Mouse (Mus musculus): ENCODE measurements at regions not wholly inside any gene's neighbourhood (a gene's known extent, or its start where the extent isn't known, plus 50 kb on each side); places are given as distances from the start of the nearest gene placed in this dataset.

- Histone ChIP-seq H3K36me3 (replicated peaks) (no peaks in the 10 kb centered on the region), H3K9me3 (no peaks in the 10 kb centered on the region), H3K4me2 (no peak overlapping the region), H3K4me1 (peaks cover 11% of the 10 kb centered on the region), H3K9ac (no peak overlapping the region), H3K4me3 (replicated peaks) (no peak overlapping the region), H3K27me3 (peaks cover 30% of the 10 kb centered on the region), H3K27ac (no peak overlapping the region)
- WGBS, result 67% methylated on average over 7 of the region's 7 CpGs
- ATAC-seq (ENCODE audit: low FRiP score), result no peak
Observed at GRCm38 (mm10) chr10:21465806-21466377, 88.8 kb downstream of the Aldh8a1 start.

- ATAC-seq (ENCODE audit: low FRiP score), result peak; percentile 68; the same call in 1 of the 2 replicates
- 3% methylated on average over 4 of the region's 4 CpGs for WGBS
- H3K4me2 ChIP-seq, result no peak overlapping the region
- no peak overlapping the region for H3K4me3 ChIP-seq (replicated peaks)
- no peak overlapping the region for H3K9ac ChIP-seq
- H3K4me1 ChIP-seq, result peaks cover 11% of the 10 kb centered on the region
- no peaks in the 10 kb centered on the region for H3K9me3 ChIP-seq
- no peaks in the 10 kb centered on the region for H3K36me3 ChIP-seq (replicated peaks)
- H3K27ac ChIP-seq, result no peak overlapping the region
- peaks cover 27% of the 10 kb centered on the region for H3K27me3 ChIP-seq
Observed at GRCm38 (mm10) chr10:21467425-21468085, 90.5 kb downstream of the Aldh8a1 start.

- H3K36me3 ChIP-seq (replicated peaks), result no peaks in the 10 kb centered on the region
- H3K4me1 ChIP-seq, result peaks cover 11% of the 10 kb centered on the region
- H3K9ac ChIP-seq, result no peak overlapping the region
- 60% methylated on average over 10 of the region's 10 CpGs for WGBS
- H3K4me2 ChIP-seq, result no peak overlapping the region
- H3K9me3 ChIP-seq, result no peaks in the 10 kb centered on the region
- no peak for ATAC-seq (ENCODE audit: low FRiP score)
- H3K4me3 ChIP-seq (replicated peaks), result no peak overlapping the region
- no peak overlapping the region for H3K27ac ChIP-seq
- peaks cover 27% of the 10 kb centered on the region for H3K27me3 ChIP-seq
Observed at GRCm38 (mm10) chr10:21468421-21468820, 91.3 kb downstream of the Aldh8a1 start.

DNA sequence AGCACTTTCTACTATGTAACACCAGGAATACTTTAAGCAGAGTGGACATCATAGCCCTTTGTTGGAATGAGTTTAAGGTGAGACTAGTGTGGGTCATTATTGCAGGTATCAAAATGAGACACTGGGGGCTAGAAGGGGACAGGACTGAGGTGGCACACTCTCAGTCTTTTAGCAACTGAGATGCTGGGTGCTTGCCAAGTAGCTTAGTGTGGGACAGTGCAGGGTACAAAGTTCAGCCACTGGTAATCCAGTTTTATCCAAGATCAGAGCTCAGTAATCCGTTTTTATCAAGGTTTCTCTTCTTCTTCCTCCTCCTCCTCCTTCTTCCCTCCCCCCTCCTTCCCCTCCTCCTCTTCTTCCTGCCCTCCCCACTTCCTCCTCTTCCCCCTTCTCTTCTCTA lies 92.9 kb downstream of the Aldh8a1 start:
- Histone ChIP-seq H3K36me3 (replicated peaks) (no peaks in the 10 kb centered on the region), H3K27me3 (peaks cover 19% of the 10 kb centered on the region), H3K9me3 (no peaks in the 10 kb centered on the region), H3K4me3 (replicated peaks) (no peak overlapping the region), H3K4me2 (no peak overlapping the region), H3K9ac (no peak overlapping the region), H3K4me1 (peaks cover 10% of the 10 kb centered on the region), H3K27ac (no peak overlapping the region)
- ATAC-seq (ENCODE audit: low FRiP score), result no peak
- 20% methylated on average over 1 of the region's 1 CpGs for WGBS

DNA sequence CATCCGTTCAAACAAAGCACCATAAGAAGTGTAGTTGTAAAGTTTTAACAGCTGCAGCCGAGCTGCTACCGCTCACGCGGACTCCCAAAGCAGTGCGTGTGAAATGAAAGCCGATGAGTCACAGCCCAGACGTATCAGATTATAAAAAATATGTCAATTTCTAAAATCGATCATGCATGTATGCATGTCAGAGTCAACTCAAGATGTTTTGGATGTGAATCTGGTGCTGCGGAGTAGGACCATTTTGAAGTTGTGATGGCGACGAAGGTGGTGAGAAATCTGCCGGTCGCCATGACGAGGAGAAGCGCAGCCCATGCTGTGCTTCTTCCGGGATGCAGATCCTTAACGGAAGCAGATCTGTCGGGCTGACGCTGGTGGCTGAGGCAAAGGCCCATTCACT lies 93.5 kb downstream of the Aldh8a1 start:
- Histone ChIP-seq H3K27me3 (peaks cover 16% of the 10 kb centered on the region), H3K9ac (no peak overlapping the region)

DNA sequence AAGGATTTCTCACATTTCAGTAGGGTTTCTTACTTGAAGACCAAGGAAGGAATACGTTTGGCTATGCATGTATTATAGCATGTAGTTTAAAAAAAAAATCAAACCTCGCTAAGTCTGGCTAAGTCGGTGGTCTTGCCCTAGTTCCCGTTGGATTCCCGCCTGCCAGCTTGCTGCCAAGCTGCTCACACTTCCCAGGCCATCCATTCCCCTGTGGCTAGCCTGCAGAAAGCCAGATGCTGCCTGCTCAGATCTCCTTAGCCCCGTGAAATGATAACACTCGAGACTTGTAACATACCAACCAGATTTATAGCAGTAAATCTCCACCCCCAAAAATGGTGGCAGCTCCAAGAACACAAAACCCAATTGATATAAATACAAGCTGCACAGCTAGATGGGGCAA lies 97.2 kb downstream of the Aldh8a1 start:
- WGBS, result 78% methylated on average over 7 of the region's 7 CpGs
- H3K36me3 ChIP-seq (replicated peaks), result no peaks in the 10 kb centered on the region
- no peak overlapping the region for H3K4me2 ChIP-seq
- H3K4me1 ChIP-seq, result no peaks in the 10 kb centered on the region
- no peak overlapping the region for H3K4me3 ChIP-seq (replicated peaks)
- no peak for ATAC-seq (ENCODE audit: low FRiP score)
- H3K9me3 ChIP-seq, result no peaks in the 10 kb centered on the region
- H3K27me3 ChIP-seq, result no peaks in the 10 kb centered on the region
- H3K27ac ChIP-seq, result no peak overlapping the region
- no peak overlapping the region for H3K9ac ChIP-seq

More for the DNA sequence above, 93.5 kb downstream of the Aldh8a1 start:
- no peak overlapping the region for H3K27ac ChIP-seq
- no peaks in the 10 kb centered on the region for H3K9me3 ChIP-seq
- peaks cover 8% of the 10 kb centered on the region for H3K4me1 ChIP-seq
- 83% methylated on average over 20 of the region's 20 CpGs for WGBS
- H3K36me3 ChIP-seq (replicated peaks), result no peaks in the 10 kb centered on the region
- no peak overlapping the region for H3K4me2 ChIP-seq
- ATAC-seq (ENCODE audit: low FRiP score), result no peak
- no peak overlapping the region for H3K4me3 ChIP-seq (replicated peaks)

DNA sequence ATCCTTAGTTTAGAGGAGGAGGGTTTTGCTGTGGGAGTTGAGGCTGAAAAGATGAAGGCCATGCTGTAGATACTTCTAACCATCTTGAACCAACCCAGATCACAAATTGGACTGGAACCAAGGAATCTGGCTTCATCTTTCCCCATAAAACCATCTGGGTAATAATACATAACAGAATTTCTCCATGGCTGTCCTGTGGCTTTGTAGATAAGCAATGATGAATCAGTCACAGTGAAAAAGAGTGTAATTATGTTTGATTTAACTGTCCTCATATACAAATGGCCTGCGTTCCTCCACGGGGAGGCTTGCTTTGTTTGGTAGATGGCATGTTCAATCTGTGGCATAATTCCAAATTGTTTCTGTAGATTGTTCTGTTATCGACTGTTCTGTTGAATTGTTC lies 100.9 kb downstream of the Aldh8a1 start:
- no peak overlapping the region for H3K4me2 ChIP-seq
- H3K4me3 ChIP-seq (replicated peaks), result no peak overlapping the region
- no peaks in the 10 kb centered on the region for H3K27me3 ChIP-seq
- H3K27ac ChIP-seq, result no peak overlapping the region
- 82% methylated on average over 3 of the region's 3 CpGs for WGBS
- no peak for ATAC-seq (ENCODE audit: low FRiP score)
- no peak overlapping the region for H3K9ac ChIP-seq
- H3K9me3 ChIP-seq, result no peaks in the 10 kb centered on the region
- H3K4me1 ChIP-seq, result no peaks in the 10 kb centered on the region; the same call in 1 of the 2 replicates
- no peaks in the 10 kb centered on the region for H3K36me3 ChIP-seq (replicated peaks)

GRCm38 (mm10) chr10:21479403-21479802 lies 102.3 kb downstream of the Aldh8a1 start:
- WGBS, result 83% methylated on average over 3 of the region's 3 CpGs
- Histone ChIP-seq H3K27ac (no peak overlapping the region), H3K27me3 (no peaks in the 10 kb centered on the region), H3K4me3 (replicated peaks) (no peak overlapping the region), H3K4me1 (no peaks in the 10 kb centered on the region; the same call in 1 of the 2 replicates), H3K4me2 (no peak overlapping the region), H3K9me3 (no peaks in the 10 kb centered on the region), H3K36me3 (replicated peaks) (no peaks in the 10 kb centered on the region), H3K9ac (no peak overlapping the region)
- ATAC-seq (ENCODE audit: low FRiP score), result no peak

DNA sequence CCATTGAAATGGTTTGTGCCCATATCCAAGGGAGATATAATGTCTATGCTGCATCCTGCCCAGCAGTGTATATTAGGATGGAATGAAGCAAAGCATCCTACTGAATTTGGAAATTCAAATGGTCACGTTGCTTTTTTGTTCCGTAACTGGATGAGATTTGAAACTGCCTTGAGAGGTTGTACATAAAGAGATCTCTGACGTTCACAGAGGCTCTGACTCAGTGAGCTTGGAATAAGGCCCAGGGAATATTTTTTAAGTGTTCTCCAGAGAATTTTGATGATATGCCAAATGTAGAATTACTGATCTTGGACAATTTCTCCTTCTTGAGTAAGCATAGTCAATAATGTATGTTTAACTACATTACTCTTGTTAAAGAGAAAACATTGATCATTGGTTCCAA lies 104.2 kb downstream of the Aldh8a1 start:
- no peak overlapping the region for H3K27ac ChIP-seq
- H3K27me3 ChIP-seq, result no peaks in the 10 kb centered on the region
- H3K4me3 ChIP-seq (replicated peaks), result no peak overlapping the region
- no peak for ATAC-seq (ENCODE audit: low FRiP score)
- H3K9ac ChIP-seq, result no peak overlapping the region
- no peaks in the 10 kb centered on the region; the same call in none of the 2 replicates for H3K4me1 ChIP-seq
- H3K36me3 ChIP-seq (replicated peaks), result no peaks in the 10 kb centered on the region
- 94% methylated on average over 3 of the region's 3 CpGs for WGBS
- no peak overlapping the region for H3K4me2 ChIP-seq
- H3K9me3 ChIP-seq, result no peaks in the 10 kb centered on the region

DNA sequence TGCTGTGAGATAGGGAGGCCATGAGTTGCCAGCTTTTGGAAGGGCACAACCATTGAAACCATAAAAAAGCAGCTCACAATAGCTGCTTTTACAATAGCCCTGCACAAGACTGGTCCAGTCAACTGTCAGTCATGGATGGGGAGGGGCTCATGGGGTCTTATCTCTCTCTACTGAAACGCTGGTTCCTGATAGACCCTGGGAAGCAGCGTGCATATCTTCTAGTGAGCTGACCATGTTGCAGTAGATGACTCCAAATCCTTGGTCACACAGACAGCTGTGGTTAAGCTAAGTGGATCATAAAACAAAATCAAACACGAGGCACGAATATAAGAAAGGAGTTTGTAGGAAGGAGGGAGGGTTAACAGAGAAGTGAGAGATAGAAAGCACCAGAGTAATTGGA lies 105.0 kb downstream of the Aldh8a1 start:
- no peaks in the 10 kb centered on the region for H3K36me3 ChIP-seq (replicated peaks)
- ATAC-seq (ENCODE audit: low FRiP score), result no peak
- H3K9me3 ChIP-seq, result no peaks in the 10 kb centered on the region
- no peak overlapping the region for H3K9ac ChIP-seq
- H3K27me3 ChIP-seq, result no peaks in the 10 kb centered on the region
- no peaks in the 10 kb centered on the region; the same call in none of the 2 replicates for H3K4me1 ChIP-seq
- H3K4me2 ChIP-seq, result no peak overlapping the region
- WGBS, result 69% methylated on average over 4 of the region's 4 CpGs
- H3K27ac ChIP-seq, result no peak overlapping the region
- no peak overlapping the region for H3K4me3 ChIP-seq (replicated peaks)

DNA sequence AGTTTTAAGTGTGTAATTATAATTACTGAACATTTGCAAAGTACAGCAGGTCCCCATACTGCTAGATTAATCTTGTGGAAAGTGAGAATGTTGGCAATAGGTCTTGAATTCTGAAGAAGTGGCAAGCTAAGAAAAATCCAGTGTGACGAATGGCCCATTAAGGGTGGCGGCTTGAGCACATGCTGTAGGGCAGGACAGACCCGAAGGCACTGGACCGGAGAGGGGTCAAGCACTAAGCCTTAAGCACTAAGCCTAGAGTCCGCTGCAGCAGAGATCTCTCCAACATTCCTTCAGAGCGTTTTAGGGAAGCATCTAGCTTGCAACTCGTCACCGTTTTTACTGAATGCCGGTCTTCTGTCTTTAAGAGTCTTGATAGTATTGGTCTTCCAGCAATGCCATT lies 105.6 kb downstream of the Aldh8a1 start:
- Histone ChIP-seq H3K9me3 (no peaks in the 10 kb centered on the region), H3K36me3 (replicated peaks) (no peaks in the 10 kb centered on the region), H3K4me2 (no peak overlapping the region), H3K4me1 (no peaks in the 10 kb centered on the region; the same call in none of the 2 replicates), H3K4me3 (replicated peaks) (no peak overlapping the region), H3K9ac (no peak overlapping the region), H3K27me3 (no peaks in the 10 kb centered on the region), H3K27ac (no peak overlapping the region)
- ATAC-seq (ENCODE audit: low FRiP score), result no peak
- 89% methylated on average over 9 of the region's 9 CpGs for WGBS

GRCm38 (mm10) chr10:21483373-21483772 lies 106.3 kb downstream of the Aldh8a1 start:
- H3K27ac ChIP-seq, result no peak overlapping the region
- no peaks in the 10 kb centered on the region for H3K36me3 ChIP-seq (replicated peaks)
- no peak overlapping the region for H3K4me2 ChIP-seq
- H3K4me3 ChIP-seq (replicated peaks), result no peak overlapping the region
- 86% methylated on average over 3 of the region's 3 CpGs for WGBS
- no peaks in the 10 kb centered on the region; the same call in none of the 2 replicates for H3K4me1 ChIP-seq
- H3K27me3 ChIP-seq, result no peaks in the 10 kb centered on the region
- no peak for ATAC-seq (ENCODE audit: low FRiP score)
- H3K9me3 ChIP-seq, result no peaks in the 10 kb centered on the region
- no peak overlapping the region for H3K9ac ChIP-seq

DNA sequence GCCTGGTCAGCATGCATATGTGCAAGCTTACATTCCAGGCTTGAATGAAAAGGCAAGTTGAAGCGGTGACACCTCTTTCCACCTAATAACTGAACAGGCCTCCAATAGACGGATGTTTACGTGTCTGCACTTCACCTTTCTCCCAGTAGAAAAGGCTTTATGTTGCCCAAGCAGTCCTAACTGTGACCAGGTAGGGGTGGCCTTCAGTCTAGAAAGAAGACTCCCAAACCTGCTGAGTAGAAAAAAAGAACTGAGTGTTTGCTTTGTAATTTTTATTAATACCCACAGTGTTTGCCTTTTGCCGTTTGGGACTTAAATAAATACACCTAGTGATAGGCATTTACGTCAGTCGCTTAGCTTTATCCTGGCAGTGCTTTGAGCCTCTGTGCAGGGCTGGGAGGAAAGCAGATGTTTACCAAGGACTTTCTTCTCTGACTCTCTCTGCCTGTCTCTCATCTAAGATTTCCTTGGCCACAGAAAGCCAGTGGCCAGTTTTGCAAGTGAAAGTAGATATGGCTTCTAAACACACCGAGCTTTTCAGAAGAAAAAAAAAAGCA lies 104.5 kb upstream of the 1700020N01Rik start:
- ATAC-seq (ENCODE audit: low FRiP score), result no peak
- 90% methylated on average over 7 of the region's 7 CpGs for WGBS
- H3K9ac ChIP-seq, result no peak overlapping the region
- H3K9me3 ChIP-seq, result no peaks in the 10 kb centered on the region
- H3K4me2 ChIP-seq, result no peak overlapping the region
- no peaks in the 10 kb centered on the region for H3K27me3 ChIP-seq
- H3K27ac ChIP-seq, result no peak overlapping the region
- no peak overlapping the region for H3K4me3 ChIP-seq (replicated peaks)
- H3K4me1 ChIP-seq, result no peaks in the 10 kb centered on the region; the same call in 1 of the 2 replicates
- no peaks in the 10 kb centered on the region for H3K36me3 ChIP-seq (replicated peaks)
